ENCODE assay signal across 31 mouse cellular contexts in the genomic region with DNA sequence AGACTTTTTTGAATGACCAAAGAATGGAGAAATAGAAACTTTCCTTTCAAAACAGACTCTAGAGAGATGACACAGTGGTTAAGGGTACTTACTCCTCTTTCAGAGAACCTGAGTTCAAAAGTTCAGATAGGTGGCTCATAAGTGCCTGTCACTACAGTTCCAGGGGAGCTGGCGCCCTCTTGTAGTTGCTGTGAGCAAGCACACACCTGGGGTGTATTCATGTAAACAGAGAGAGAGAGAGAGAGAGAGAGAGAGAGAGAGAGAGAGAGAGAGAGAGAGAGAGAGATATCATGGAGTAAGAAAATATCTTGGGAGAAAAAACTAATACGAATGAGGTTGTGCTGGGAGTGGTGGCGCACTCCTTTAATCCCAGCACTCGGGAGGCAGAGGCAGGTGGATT. TPM values are rescaled to one million over a fixed set of nuclear protein-coding genes. Genes with fewer than 3 reads are reported as not detected.
DNase-seq lines count a peak whose midpoint lies in the region; TF ChIP-seq lines count a peak whose summit lies in the region.
"Had no signal": no experiment of that assay in that cellular context is flagged by ENCODE, and none has a peak within 500 bp of the region (broad histone marks: within the 10 kb centered on the region; RNA-seq: fewer than 3 reads in every experiment).

No protein-coding gene starts in this region.

- peak; percentile 3; the same call in 1 of the 2 replicates for TF ChIP-seq CTCF in bone marrow, adult 2 months (IDR thresholded peaks at IDR 0.05; ENCODE audit: control insufficient read depth, insufficient read depth, low read length)
- no peak for TF ChIP-seq CTCF in gastrocnemius, adult 2 months (IDR thresholded peaks at IDR 0.05)

- DNase-seq in heart, adult 11 months = peak; percentile 31
- DNase-seq in heart, postnatal 14 days = no peak
- peak; percentile 43 for DNase-seq in thymus, postnatal 4 days
- no peak for DNase-seq in thymus, postnatal 36 days
- no peak for DNase-seq in urinary bladder, postnatal 14 days (ENCODE audit: low spot score)
- DNase-seq in gastrocnemius, adult 8-10 months (ENCODE audit: low spot score in 2 of 2) = no peak
- no peak for DNase-seq in gastrocnemius, adult 2 months
- DNase-seq: adrenal gland, adult 8-10 months; cerebellum, adult 8-10 months; cerebellum, postnatal 25 days; heart, postnatal 10 days; kidney, postnatal 4 days; liver, embryonic 13.5 days; lung, adult 2 months; lung, postnatal 14 days; midbrain, embryonic 14.5 days; right cerebral cortex, postnatal 14 days had no signal

- WGBS in bone marrow, adult 2 months = 79% methylated on average over 4 of the region's 4 CpGs

- TF ChIP-seq POLR2A in bone marrow, adult 2 months (IDR thresholded peaks at IDR 0.05; ENCODE audit: borderline replicate concordance, control insufficient read depth, low read depth, low read length) = no peak

- no peaks in the 10 kb centered on the region for H3K4me1 ChIP-seq in bone marrow, adult 2 months (ENCODE audit: control insufficient read depth, insufficient read depth, low read length)
- H3K4me1 ChIP-seq: embryonic facial prominence, embryonic 12.5 days; limb, embryonic 13.5 days; liver, embryonic 13.5 days; stomach, embryonic 15.5 days had no signal

- intact Hi-C loops in heart, postnatal 14 days (cut with DNase I) = no loop called here
- intact Hi-C loops in gastrocnemius, adult 2 months (cut with DNase I) = no loop called here

- no peak overlapping the region for H3K4me3 ChIP-seq in bone marrow, adult 2 months (replicated peaks; ENCODE audit: control insufficient read depth, low read depth, low read length)
- H3K4me3 ChIP-seq in gastrocnemius, adult 2 months = no peak overlapping the region
- H3K4me3 ChIP-seq: embryonic facial prominence, embryonic 12.5 days; heart, embryonic 13.5 days; hindbrain, embryonic 10.5 days; kidney, embryonic 15.5 days; limb, embryonic 13.5 days; liver, embryonic 13.5 days; stomach, embryonic 15.5 days had no signal

- H3K27ac ChIP-seq in bone marrow, adult 2 months (ENCODE audit: control insufficient read depth, insufficient read depth, low read depth, low read length, poor library complexity) = no peak overlapping the region
- H3K27ac ChIP-seq in gastrocnemius, adult 2 months = no peak overlapping the region
- H3K27ac ChIP-seq: embryonic facial prominence, embryonic 12.5 days; heart, embryonic 13.5 days; hindbrain, embryonic 10.5 days; kidney, embryonic 15.5 days; limb, embryonic 13.5 days; liver, embryonic 13.5 days; stomach, embryonic 15.5 days had no signal

RNA-seq across cellular contexts. Expression of gene Alox8, which starts 17.5 kb away (rescaled TPM):
- 1 to 10 TPM in 1 of 2 experiments, under 1 TPM in 1; 0.88 to 1.7 TPM for total RNA-seq in heart, postnatal 14 days (2021)
- polyA plus RNA-seq in bone marrow, adult 2 months (2011; ENCODE audit: insufficient read depth, insufficient read length, low replicate concordance, missing spikeins) = not detected in 2 replicates
- total RNA-seq in gastrocnemius, adult 8-10 months (2022) = not detected
- not detected for total RNA-seq in gastrocnemius, adult 2 months (2021)
- total RNA-seq: adrenal gland, adult 8-10 months; gastrocnemius, postnatal 4 days had no signal
- polyA plus RNA-seq: hindbrain, embryonic 10.5 days; liver, embryonic 13.5 days; lung, adult 2 months; small intestine, adult 2 months had no signal

RNA-seq across cellular contexts. Expression of gene Alox12b, which starts 23.3 kb away (rescaled TPM):
- not detected for total RNA-seq in heart, postnatal 14 days (2021)
- polyA plus RNA-seq in bone marrow, adult 2 months (2011; ENCODE audit: insufficient read depth, insufficient read length, low replicate concordance, missing spikeins) = not detected in 2 replicates
- not detected for total RNA-seq in gastrocnemius, adult 8-10 months (2022)
- total RNA-seq in gastrocnemius, adult 2 months (2021) = not detected
- total RNA-seq: adrenal gland, adult 8-10 months; adrenal gland, postnatal 4 days; gastrocnemius, postnatal 4 days; heart, adult 8-10 months; heart, postnatal 10 days; monocyte, adult 5-6 weeks had no signal
- polyA plus RNA-seq: activated CD4-positive, CD25-positive, alpha-beta regulatory T cell, adult 4 months; forebrain, embryonic 14.5 days; heart, embryonic 13.5 days; hindbrain, embryonic 10.5 days; liver, embryonic 13.5 days; small intestine, adult 2 months had no signal

RNA-seq across cellular contexts. Expression of gene Aloxe3, which starts 54.4 kb away (rescaled TPM):
- not detected for total RNA-seq in heart, postnatal 14 days (2021)
- 0.82 TPM in 1 of 2 replicates, not detected in the other for polyA plus RNA-seq in bone marrow, adult 2 months (2011; ENCODE audit: insufficient read depth, insufficient read length, low replicate concordance, missing spikeins)
- under 1 TPM in 1 of 4 experiments, not detected in 3; 0.21 TPM for total RNA-seq in gastrocnemius, adult 8-10 months (2022)
- not detected for total RNA-seq in gastrocnemius, adult 2 months (2021)
- total RNA-seq: heart, adult 8-10 months; heart, postnatal 10 days had no signal
- polyA plus RNA-seq: liver, embryonic 13.5 days had no signal

RNA-seq across cellular contexts. Expression of gene Gucy2e, which starts 56.7 kb away (rescaled TPM):
- 1 to 10 TPM in 1 of 2 experiments, under 1 TPM in 1; 1.00 to 1.3 TPM for total RNA-seq in heart, postnatal 14 days (2021)
- polyA plus RNA-seq in bone marrow, adult 2 months (2011; ENCODE audit: insufficient read depth, insufficient read length, low replicate concordance, missing spikeins) = not detected in 2 replicates
- total RNA-seq in gastrocnemius, adult 8-10 months (2022) = not detected
- total RNA-seq in gastrocnemius, adult 2 months (2021) = not detected
- total RNA-seq: adrenal gland, adult 8-10 months; adrenal gland, postnatal 4 days; gastrocnemius, postnatal 4 days; monocyte, adult 5-6 weeks had no signal
- polyA plus RNA-seq: liver, embryonic 13.5 days; lung, adult 2 months; small intestine, adult 2 months had no signal

RNA-seq across cellular contexts. Expression of gene 9130213A22Rik, which starts 57.7 kb away (rescaled TPM):
- total RNA-seq in heart, postnatal 14 days (2021) = under 1 TPM; 0.33 to 0.44 TPM
- polyA plus RNA-seq in bone marrow, adult 2 months (2011; ENCODE audit: insufficient read depth, insufficient read length, low replicate concordance, missing spikeins) = not detected in 2 replicates
- total RNA-seq in gastrocnemius, adult 8-10 months (2022) = under 1 TPM in 1 of 4 experiments, not detected in 3; 0.18 TPM
- under 1 TPM in 1 of 2 experiments, not detected in 1; 0.20 TPM for total RNA-seq in gastrocnemius, adult 2 months (2021)
- total RNA-seq: monocyte, adult 5-6 weeks had no signal
- polyA plus RNA-seq: activated CD4-positive, CD25-positive, alpha-beta regulatory T cell, adult 4 months; liver, embryonic 13.5 days had no signal

Comparison
In these comparisons a context has a peak if more than half of its experiments do, and no peak if none do; other contexts are left out.
1. DNase-seq: peak in heart, adult 11 months (single experiment) and thymus, postnatal 4 days (single experiment); none in heart, postnatal 14 days (0 of 2), thymus, postnatal 36 days (0 of 2), urinary bladder, postnatal 14 days (single experiment), gastrocnemius, adult 8-10 months (0 of 2) and gastrocnemius, adult 2 months (single experiment).